Mouse (Mus musculus) thymus, postnatal 10 days (tissue): ENCODE data around the gene Carmil2.

ENCODE experiments used
- DNase-seq, 2 experiments: peaks; one replicate each; pipeline ENCODE4 v3.0.0; 2021; ENCODE audit warnings: low spot score in 2 of 2

The Carmil2 gene

GRCm38 (mm10) chr8:105695080-105695780 lies 9.2 kb downstream of the Carmil2 start:
- no peak for DNase-seq

GRCm38 (mm10) chr8:105697196-105697780 lies 11.2 kb downstream of the Carmil2 start:
- DNase-seq: no peak

GRCm38 (mm10) chr8:105698734-105699133 lies 12.7 kb downstream of the Carmil2 start:
- DNase-seq: no peak

GRCm38 (mm10) chr8:105699488-105700215 lies 13.6 kb downstream of the Carmil2 start:
- no peak for DNase-seq

- peak; percentile 34 to 39 for DNase-seq
Observed at GRCm38 (mm10) chr8:105700566-105700965, 14.5 kb downstream of the Carmil2 start.

- peak; percentile 89 to 98 for DNase-seq
Observed at GRCm38 (mm10) chr8:105700966-105701824, 15.1 kb downstream of the Carmil2 start, which contains the start of the genes Acd and Pard6a. Acd (minus strand) TSS chr8:105701102. Pard6a (plus strand) TSS chr8:105701148.

GRCm38 (mm10) chr8:105702001-105702401 lies 15.9 kb downstream of the Carmil2 start:
- DNase-seq: peak in 1 of 2 experiments; percentile 7

- no peak for DNase-seq
Observed at GRCm38 (mm10) chr8:105702731-105703415, 16.8 kb downstream of the Carmil2 start.

- DNase-seq: peak in 1 of 2 experiments; percentile 8
Observed at GRCm38 (mm10) chr8:105704146-105704812, 18.2 kb downstream of the Carmil2 start.

GRCm38 (mm10) chr8:105704955-105705354 lies 18.9 kb downstream of the Carmil2 start:
- DNase-seq: no peak

- DNase-seq: no peak
Observed at GRCm38 (mm10) chr8:105706426-105706825, 20.4 kb downstream of the Carmil2 start.

GRCm38 (mm10) chr8:105707498-105708403 lies 21.7 kb downstream of the Carmil2 start, which contains the start of the genes 4933405L10Rik and Enkd1:
4933405L10Rik (plus strand) TSS chr8:105707655.
Enkd1 (minus strand) TSS chr8:105708210.
- peak; percentile 86 for DNase-seq

- DNase-seq: peak in 1 of 2 experiments; percentile 7
Observed at GRCm38 (mm10) chr8:105708675-105709074, 22.6 kb downstream of the Carmil2 start.

GRCm38 (mm10) chr8:105709317-105709716 lies 23.2 kb downstream of the Carmil2 start:
- DNase-seq: peak; percentile 3 to 7

- DNase-seq: no peak
Observed at GRCm38 (mm10) chr8:105712286-105712685, 26.2 kb downstream of the Carmil2 start.

- peak; percentile 79 to 96 for DNase-seq
Observed at GRCm38 (mm10) chr8:105714139-105714538, 28.1 kb downstream of the Carmil2 start.

GRCm38 (mm10) chr8:105715042-105715441 lies 29.0 kb downstream of the Carmil2 start:
- DNase-seq: no peak

GRCm38 (mm10) chr8:105716302-105716945 lies 30.4 kb downstream of the Carmil2 start:
- DNase-seq: no peak

GRCm38 (mm10) chr8:105719637-105720036 lies 33.6 kb downstream of the Carmil2 start:
- no peak for DNase-seq
